Mouse (Mus musculus): Measurements from ENCODE around the gene Crls1. TPM values are rescaled to one million over a fixed set of nuclear protein-coding genes. Genes with fewer than 3 reads are reported as not detected.

Gene Crls1
- polyA plus RNA-seq, 2 experiments, result 33.5 to 35.5 TPM

DNA sequence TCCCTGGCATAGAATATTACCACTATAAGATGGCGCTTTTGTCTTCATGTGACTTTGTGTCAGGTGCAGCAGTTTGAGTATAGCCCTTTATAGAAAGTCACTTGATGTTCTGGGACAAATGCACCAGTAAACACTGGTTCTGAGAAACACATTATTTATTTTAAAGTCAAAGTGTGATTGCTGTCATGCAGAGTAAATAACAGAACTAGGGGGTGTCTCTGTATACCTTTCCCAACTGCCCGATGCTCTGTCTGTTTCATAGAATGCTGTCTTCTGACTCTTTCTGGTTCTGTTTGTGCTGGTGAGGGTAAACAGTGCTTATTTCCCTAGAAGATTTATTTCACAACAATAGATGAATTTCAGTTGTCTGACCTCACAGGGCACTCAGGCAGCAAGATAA lies 16.9 kb downstream of the Crls1 start:
- no peaks in the 10 kb centered on the region for H3K27me3 ChIP-seq (ENCODE audit: control insufficient read depth, insufficient read depth, low read length)
- no peak for TF ChIP-seq POLR2A (IDR thresholded peaks at IDR 0.05; ENCODE audit: borderline replicate concordance, extremely low read depth, insufficient read depth, insufficient read length)
- WGBS, result 96% methylated on average over 2 of the region's 2 CpGs

DNA sequence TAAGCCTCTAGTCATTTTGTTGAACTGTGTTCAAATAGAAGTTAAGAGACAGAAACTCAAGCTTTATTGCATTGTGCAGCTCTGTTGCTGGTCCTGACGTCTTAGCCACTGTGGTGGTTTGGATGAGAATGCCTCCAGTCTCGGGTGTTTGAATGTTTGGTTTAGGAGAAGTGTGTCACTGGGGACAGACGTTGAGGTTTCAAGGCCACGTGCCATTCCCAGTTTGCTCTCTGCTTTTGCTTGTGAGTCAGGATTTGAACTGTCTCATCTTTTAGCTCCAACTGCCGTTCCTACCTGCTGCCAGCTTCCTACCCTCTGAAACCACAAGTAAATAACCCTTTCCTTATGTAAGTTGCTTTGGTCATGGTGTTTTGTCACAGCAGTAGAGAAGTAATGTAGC lies 21.1 kb downstream of the Crls1 start:
- WGBS, result 88% methylated on average over 5 of the region's 5 CpGs
- no peaks in the 10 kb centered on the region for H3K4me1 ChIP-seq (ENCODE audit: control insufficient read depth, insufficient read depth, low read length)

More for the DNA sequence above, 16.9 kb downstream of the Crls1 start:
- no peaks in the 10 kb centered on the region for H3K9me3 ChIP-seq (ENCODE audit: control insufficient read depth, low read length)
- peaks cover 30% of the 10 kb centered on the region for H3K36me3 ChIP-seq (ENCODE audit: control insufficient read depth, insufficient read depth, low read length)
- no peak overlapping the region for H3K9ac ChIP-seq (ENCODE audit: low read depth, low read length, severe bottlenecking)
- no peak overlapping the region for H3K4me2 ChIP-seq (replicated peaks; ENCODE audit: low read depth, low read length, severe bottlenecking)
- DNase-seq (ENCODE audit: low spot score) (no peak), ATAC-seq (ENCODE audit: low FRiP score, low read depth) (no peak)
- H3K4me3 ChIP-seq (replicated peaks; ENCODE audit: low read length), result no peak overlapping the region
- H3K27ac ChIP-seq (replicated peaks; ENCODE audit: low read depth, low read length), result no peak overlapping the region
- no peaks in the 10 kb centered on the region for H3K4me1 ChIP-seq (ENCODE audit: control insufficient read depth, insufficient read depth, low read length)

DNA sequence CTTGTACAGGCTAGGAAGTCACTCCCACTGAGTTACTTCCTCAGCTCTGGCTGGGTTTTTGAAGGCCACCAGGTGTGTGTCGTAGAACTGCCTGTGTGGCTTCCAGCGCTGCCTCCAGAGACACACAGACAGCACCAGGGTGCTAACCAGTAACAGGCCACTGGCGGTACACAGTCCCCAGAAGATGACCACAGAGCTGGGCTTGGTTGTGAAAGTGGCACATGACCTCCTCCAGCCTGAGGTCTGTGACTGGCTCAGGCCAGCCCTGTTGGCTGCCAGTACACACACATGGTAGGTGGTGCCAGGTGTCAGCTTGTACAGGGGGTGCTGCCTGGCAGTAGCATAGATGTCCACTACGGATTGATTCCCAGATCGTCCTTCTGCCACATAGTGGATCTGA lies 23.2 kb downstream of the Crls1 start:
- Histone ChIP-seq H3K9me3 (ENCODE audit: control insufficient read depth, low read length) (no peaks in the 10 kb centered on the region), H3K27me3 (ENCODE audit: control insufficient read depth, insufficient read depth, low read length) (no peaks in the 10 kb centered on the region), H3K27ac (replicated peaks; ENCODE audit: low read depth, low read length) (no peak overlapping the region), H3K4me1 (ENCODE audit: control insufficient read depth, insufficient read depth, low read length) (no peaks in the 10 kb centered on the region), H3K4me2 (replicated peaks; ENCODE audit: low read depth, low read length, severe bottlenecking) (no peak overlapping the region), H3K4me3 (replicated peaks; ENCODE audit: low read length) (no peak overlapping the region), H3K36me3 (ENCODE audit: control insufficient read depth, insufficient read depth, low read length) (peaks cover 19% of the 10 kb centered on the region), H3K9ac (ENCODE audit: low read depth, low read length, severe bottlenecking) (no peak overlapping the region)
- WGBS, result 66% methylated on average over 5 of the region's 5 CpGs
- no peak; the same call in 1 of the 2 replicates for ATAC-seq (ENCODE audit: low FRiP score, low read depth)
- no peak for DNase-seq (ENCODE audit: low spot score)
- no peak for TF ChIP-seq POLR2A (IDR thresholded peaks at IDR 0.05; ENCODE audit: borderline replicate concordance, extremely low read depth, insufficient read depth, insufficient read length)

More for the DNA sequence above, 21.1 kb downstream of the Crls1 start:
- ATAC-seq (ENCODE audit: low FRiP score, low read depth) (no peak), DNase-seq (ENCODE audit: low spot score) (no peak)
- Histone ChIP-seq H3K27me3 (ENCODE audit: control insufficient read depth, insufficient read depth, low read length) (no peaks in the 10 kb centered on the region), H3K27ac (replicated peaks; ENCODE audit: low read depth, low read length) (no peak overlapping the region), H3K4me3 (replicated peaks; ENCODE audit: low read length) (no peak overlapping the region), H3K9ac (ENCODE audit: low read depth, low read length, severe bottlenecking) (no peak overlapping the region), H3K9me3 (ENCODE audit: control insufficient read depth, low read length) (no peaks in the 10 kb centered on the region), H3K36me3 (ENCODE audit: control insufficient read depth, insufficient read depth, low read length) (peaks cover 30% of the 10 kb centered on the region), H3K4me2 (replicated peaks; ENCODE audit: low read depth, low read length, severe bottlenecking) (no peak overlapping the region)
- no peak for TF ChIP-seq POLR2A (IDR thresholded peaks at IDR 0.05; ENCODE audit: borderline replicate concordance, extremely low read depth, insufficient read depth, insufficient read length)

GRCm38 (mm10) chr2:132870286-132870685 lies 23.8 kb downstream of the Crls1 start:
- H3K4me2 ChIP-seq (replicated peaks; ENCODE audit: low read depth, low read length, severe bottlenecking), result no peak overlapping the region
- H3K36me3 ChIP-seq (ENCODE audit: control insufficient read depth, insufficient read depth, low read length), result peaks cover 15% of the 10 kb centered on the region
- 79% methylated on average over 4 of the region's 4 CpGs for WGBS
- no peak for ATAC-seq (ENCODE audit: low FRiP score, low read depth)
- no peak for TF ChIP-seq POLR2A (IDR thresholded peaks at IDR 0.05; ENCODE audit: borderline replicate concordance, extremely low read depth, insufficient read depth, insufficient read length)
- H3K9me3 ChIP-seq (ENCODE audit: control insufficient read depth, low read length), result no peaks in the 10 kb centered on the region
- no peak overlapping the region for H3K4me3 ChIP-seq (replicated peaks; ENCODE audit: low read length)
- H3K27ac ChIP-seq (replicated peaks; ENCODE audit: low read depth, low read length), result no peak overlapping the region
- H3K9ac ChIP-seq (ENCODE audit: low read depth, low read length, severe bottlenecking), result no peak overlapping the region
- H3K27me3 ChIP-seq (ENCODE audit: control insufficient read depth, insufficient read depth, low read length), result no peaks in the 10 kb centered on the region
- no peak for DNase-seq (ENCODE audit: low spot score)
- no peaks in the 10 kb centered on the region for H3K4me1 ChIP-seq (ENCODE audit: control insufficient read depth, insufficient read depth, low read length)

- H3K4me1 ChIP-seq (ENCODE audit: control insufficient read depth, insufficient read depth, low read length), result no peaks in the 10 kb centered on the region
- TF ChIP-seq POLR2A (IDR thresholded peaks at IDR 0.05; ENCODE audit: borderline replicate concordance, extremely low read depth, insufficient read depth, insufficient read length), result no peak
- no peak overlapping the region for H3K4me3 ChIP-seq (replicated peaks; ENCODE audit: low read length)
- H3K9me3 ChIP-seq (ENCODE audit: control insufficient read depth, low read length), result no peaks in the 10 kb centered on the region
- H3K4me2 ChIP-seq (replicated peaks; ENCODE audit: low read depth, low read length, severe bottlenecking), result no peak overlapping the region
- no peaks in the 10 kb centered on the region for H3K27me3 ChIP-seq (ENCODE audit: control insufficient read depth, insufficient read depth, low read length)
- no peak overlapping the region for H3K27ac ChIP-seq (replicated peaks; ENCODE audit: low read depth, low read length)
- H3K9ac ChIP-seq (ENCODE audit: low read depth, low read length, severe bottlenecking), result no peak overlapping the region
- WGBS, result 48% methylated on average over 3 of the region's 3 CpGs
- DNase-seq (ENCODE audit: low spot score) (no peak), ATAC-seq (ENCODE audit: low FRiP score, low read depth) (no peak)
- H3K36me3 ChIP-seq (ENCODE audit: control insufficient read depth, insufficient read depth, low read length), result peaks cover 4% of the 10 kb centered on the region
Observed at GRCm38 (mm10) chr2:132871663-132872062, 25.2 kb downstream of the Crls1 start.

All from limb, embryonic 14.5 days (tissue).